Mouse (Mus musculus): ENCODE measurements around the gene Car3.

The Car3 gene

GRCm38 (mm10) chr3:14911992-14912582 lies 48.8 kb downstream of the Car3 start:
- no peak for DNase-seq (ENCODE audit: low spot score)

GRCm38 (mm10) chr3:14913774-14914173 lies 50.5 kb downstream of the Car3 start:
- no peak for DNase-seq (ENCODE audit: low spot score)

- no peak for DNase-seq (ENCODE audit: low spot score)
These were observed 52.0 kb downstream of the Car3 start for GRCm38 (mm10) chr3:14915355-14915754.

- no peak for DNase-seq (ENCODE audit: low spot score)
These were observed 53.9 kb downstream of the Car3 start for GRCm38 (mm10) chr3:14917261-14917660.
